Comparison of ENCODE assay signal across 8 mouse cellular contexts in genomic region chr10:57531076-57531475, GRCm38 (mm10). TPM values are rescaled to one million over a fixed set of nuclear protein-coding genes. Genes with fewer than 3 reads are reported as not detected.
DNase-seq lines count a peak whose midpoint lies in the region; ATAC-seq and TF ChIP-seq lines count a peak whose summit lies in the region.

No protein-coding gene starts in this region.

- peak; percentile 30 to 74 for DNase-seq in layer of hippocampus, adult 18-20 months (ENCODE audit: low spot score in 2 of 2)
- no peak for DNase-seq in layer of hippocampus, adult 9-10 months (ENCODE audit: low spot score)
- DNase-seq in stomach, postnatal 0 days (ENCODE audit: low spot score), result no peak
- DNase-seq in urinary bladder, postnatal 36 days (ENCODE audit: low spot score in 2 of 2), result no peak
- no peak for DNase-seq in thymus, postnatal 4 days

- no peak overlapping the region for H3K27ac ChIP-seq in bone marrow, adult 2 months (ENCODE audit: control insufficient read depth, insufficient read depth, low read depth, low read length, poor library complexity)
- H3K27ac ChIP-seq in forebrain, embryonic 12.5 days, result no peak overlapping the region
- no peak overlapping the region for H3K27ac ChIP-seq in limb, embryonic 15.5 days
- no peak overlapping the region for H3K27ac ChIP-seq in stomach, postnatal 0 days (replicated peaks)

- WGBS in bone marrow, adult 2 months, result 48% methylated on average over 2 of the region's 2 CpGs
- 77% methylated on average over 2 of the region's 2 CpGs for WGBS in forebrain, embryonic 12.5 days
- 58% methylated on average over 2 of the region's 2 CpGs for WGBS in limb, embryonic 15.5 days
- 59% methylated on average over 2 of the region's 2 CpGs for WGBS in stomach, postnatal 0 days

- no peak for TF ChIP-seq EP300 in stomach, postnatal 0 days (optimal IDR thresholded peaks at IDR 0.05)

- H3K36me3 ChIP-seq in forebrain, embryonic 12.5 days (replicated peaks), result peaks cover 13% of the 10 kb centered on the region
- H3K36me3 ChIP-seq in limb, embryonic 15.5 days, result peaks cover 15% of the 10 kb centered on the region
- H3K36me3 ChIP-seq in stomach, postnatal 0 days (ENCODE audit: control insufficient read depth, insufficient read depth, low read length), result no peaks in the 10 kb centered on the region

- TF ChIP-seq CTCF in bone marrow, adult 2 months (IDR thresholded peaks at IDR 0.05; ENCODE audit: control insufficient read depth, insufficient read depth, low read length), result no peak
- TF ChIP-seq CTCF in stomach, postnatal 0 days (IDR thresholded peaks at IDR 0.05; ENCODE audit: low read depth), result no peak

- peak overlapping the region; percentile 69 for H3K4me2 ChIP-seq in forebrain, embryonic 12.5 days
- peak overlapping the region; percentile 48 for H3K4me2 ChIP-seq in limb, embryonic 15.5 days
- peak overlapping the region; percentile 58 for H3K4me2 ChIP-seq in stomach, postnatal 0 days (replicated peaks; ENCODE audit: low read depth)

- peak overlapping the region; percentile 90 for H3K9ac ChIP-seq in forebrain, embryonic 12.5 days
- H3K9ac ChIP-seq in limb, embryonic 15.5 days, result no peak overlapping the region
- no peak overlapping the region for H3K9ac ChIP-seq in stomach, postnatal 0 days (ENCODE audit: low read length)

- peak overlapping the region; percentile 51 for H3K4me3 ChIP-seq in bone marrow, adult 2 months (replicated peaks; ENCODE audit: control insufficient read depth, low read depth, low read length)
- peak overlapping the region; percentile 91 for H3K4me3 ChIP-seq in forebrain, embryonic 12.5 days (replicated peaks)
- peak overlapping the region; percentile 86 for H3K4me3 ChIP-seq in limb, embryonic 15.5 days
- H3K4me3 ChIP-seq in stomach, postnatal 0 days (ENCODE audit: low read depth, low read length), result peak overlapping the region; percentile 93

- H3K27me3 ChIP-seq in forebrain, embryonic 12.5 days, result no peaks in the 10 kb centered on the region
- H3K27me3 ChIP-seq in limb, embryonic 15.5 days, result no peaks in the 10 kb centered on the region
- H3K27me3 ChIP-seq in stomach, postnatal 0 days (ENCODE audit: control insufficient read depth, insufficient read depth, low read length), result no peaks in the 10 kb centered on the region

- ATAC-seq in forebrain, embryonic 12.5 days (ENCODE audit: low FRiP score), result no peak
- ATAC-seq in limb, embryonic 15.5 days (ENCODE audit: insufficient number of reproducible peaks, low FRiP score, low TSS enrichment, low read depth), result no peak
- no peak for ATAC-seq in stomach, postnatal 0 days (ENCODE audit: low FRiP score, low TSS enrichment)

- H3K4me1 ChIP-seq in bone marrow, adult 2 months (ENCODE audit: control insufficient read depth, insufficient read depth, low read length), result no peaks in the 10 kb centered on the region
- peaks cover 29% of the 10 kb centered on the region for H3K4me1 ChIP-seq in forebrain, embryonic 12.5 days
- peaks cover 10% of the 10 kb centered on the region; the same call in 1 of the 2 replicates for H3K4me1 ChIP-seq in limb, embryonic 15.5 days
- H3K4me1 ChIP-seq in stomach, postnatal 0 days (replicated peaks; ENCODE audit: control insufficient read depth, insufficient read depth), result peaks cover 3% of the 10 kb centered on the region; the same call in 1 of the 2 replicates

- no peak for TF ChIP-seq POLR2A in bone marrow, adult 2 months (IDR thresholded peaks at IDR 0.05; ENCODE audit: borderline replicate concordance, control insufficient read depth, low read depth, low read length)

- no peaks in the 10 kb centered on the region for H3K9me3 ChIP-seq in forebrain, embryonic 12.5 days
- no peaks in the 10 kb centered on the region for H3K9me3 ChIP-seq in limb, embryonic 15.5 days
- H3K9me3 ChIP-seq in stomach, postnatal 0 days (ENCODE audit: control insufficient read depth, low read length), result no peaks in the 10 kb centered on the region

RNA-seq across cellular contexts. Expression of gene Serinc1, which starts 1.3 kb away (rescaled TPM):
- total RNA-seq in layer of hippocampus, adult 18-20 months (2021), result 100 to 1,000 TPM; 917 to 928 TPM
- 18.6 and 30.6 TPM in 2 replicates for polyA plus RNA-seq in bone marrow, adult 2 months (2011; ENCODE audit: insufficient read depth, insufficient read length, low replicate concordance, missing spikeins)
- 211 and 213 TPM in 2 replicates for polyA plus RNA-seq in forebrain, embryonic 12.5 days (2016; fragmentation: Nextera tagmentation; extraction: Ambion mirVana)
- polyA plus RNA-seq in limb, embryonic 15.5 days (2015; fragmentation: Nextera tagmentation; extraction: Ambion mirVana), result 147 and 155 TPM in 2 replicates
- polyA plus RNA-seq in stomach, postnatal 0 days (2015; fragmentation: Nextera tagmentation; extraction: Ambion mirVana), result 84.0 and 86.5 TPM in 2 replicates

RNA-seq across cellular contexts. Expression of gene Hsf2, which starts 44.9 kb away (rescaled TPM):
- 10 to 100 TPM; 30.2 to 31.3 TPM for total RNA-seq in layer of hippocampus, adult 18-20 months (2021)
- 4.5 and 7.4 TPM in 2 replicates for polyA plus RNA-seq in bone marrow, adult 2 months (2011; ENCODE audit: insufficient read depth, insufficient read length, low replicate concordance, missing spikeins)
- polyA plus RNA-seq in forebrain, embryonic 12.5 days (2016; fragmentation: Nextera tagmentation; extraction: Ambion mirVana), result 64.1 and 77.3 TPM in 2 replicates
- polyA plus RNA-seq in limb, embryonic 15.5 days (2015; fragmentation: Nextera tagmentation; extraction: Ambion mirVana), result 22.4 and 23.2 TPM in 2 replicates
- polyA plus RNA-seq in stomach, postnatal 0 days (2015; fragmentation: Nextera tagmentation; extraction: Ambion mirVana), result 11.2 and 12.7 TPM in 2 replicates

Comparison
In these comparisons a context has a peak if more than half of its experiments do, and no peak if none do; other contexts are left out.
1. DNase-seq: peak in layer of hippocampus, adult 18-20 months (2 of 2); none in layer of hippocampus, adult 9-10 months (single experiment), stomach, postnatal 0 days (single experiment), urinary bladder, postnatal 36 days (0 of 2) and thymus, postnatal 4 days (single experiment).
2. Peak in every context shown above with its lines, with median percentiles within 50 percentile points of each other: H3K4me3 ChIP-seq and H3K4me2 ChIP-seq.